Mouse (Mus musculus) bone marrow macrophage, adult 2 months (primary cell): ENCODE measurements around the gene Aco1.

Source experiments
- CTCF ChIP-seq: IDR thresholded peaks from 2 replicates; pipeline ENCODE4 v1.5.1; 2012; ENCODE audit warnings: low read depth, mild to moderate bottlenecking, low read length, moderate library complexity
- POLR2A ChIP-seq: IDR thresholded peaks from 2 replicates; pipeline ENCODE4 v1.6.1; 2012; ENCODE audit warnings: mild to moderate bottlenecking, low read depth, low read length, borderline replicate concordance

GRCm38 (mm10) chr4:40227886-40228285 is 85.0 kb downstream of the Aco1 start:
- TF ChIP-seq CTCF (no peak), POLR2A (no peak)
